Mouse (Mus musculus) left cerebral cortex, adult 8-10 months (tissue): ENCODE results near the gene A730049H05Rik. TPM values are rescaled to one million over a fixed set of nuclear protein-coding genes. Genes with fewer than 3 reads are reported as not detected.
A peak's percentile ranks its signal among the peaks of the same experiment; 100 is the strongest.

ENCODE experiments used
- DNase-seq, 2 experiments: peaks; one replicate each; pipeline ENCODE4 v3.0.0; 2022; ENCODE audit warnings: low spot score in 2 of 2
- total RNA-seq, 4 experiments: library from RNA; stranded (reverse); gene quantifications; 2 replicates each; pipeline ENCODE4 v1.2.4; 2022

Gene A730049H05Rik
- total RNA-seq, 4 experiments from 2014 or later: not detected

DNA sequence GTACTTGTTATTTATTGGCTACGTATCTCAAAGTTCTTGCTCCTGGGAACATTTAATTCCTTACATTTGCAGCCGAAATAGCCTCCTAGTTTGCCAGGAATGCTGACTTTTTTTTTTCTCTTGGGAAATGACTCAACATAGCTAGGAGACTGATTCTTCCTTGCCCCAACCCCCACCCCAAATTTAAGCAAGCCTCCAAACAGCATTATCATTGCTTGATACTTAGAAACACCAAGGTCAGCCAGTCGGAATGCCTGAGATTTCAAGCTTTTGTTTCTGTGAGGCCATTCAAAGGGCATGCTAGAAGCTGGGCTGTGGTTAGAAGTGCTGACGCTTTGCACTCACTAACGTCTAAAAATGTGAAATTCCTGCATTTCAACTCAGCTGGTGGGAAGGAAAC lies 11.1 kb downstream of the A730049H05Rik start:
- no peak for DNase-seq

GRCm38 (mm10) chr6:92829148-92829547 lies 12.9 kb downstream of the A730049H05Rik start:
- DNase-seq: no peak

DNA sequence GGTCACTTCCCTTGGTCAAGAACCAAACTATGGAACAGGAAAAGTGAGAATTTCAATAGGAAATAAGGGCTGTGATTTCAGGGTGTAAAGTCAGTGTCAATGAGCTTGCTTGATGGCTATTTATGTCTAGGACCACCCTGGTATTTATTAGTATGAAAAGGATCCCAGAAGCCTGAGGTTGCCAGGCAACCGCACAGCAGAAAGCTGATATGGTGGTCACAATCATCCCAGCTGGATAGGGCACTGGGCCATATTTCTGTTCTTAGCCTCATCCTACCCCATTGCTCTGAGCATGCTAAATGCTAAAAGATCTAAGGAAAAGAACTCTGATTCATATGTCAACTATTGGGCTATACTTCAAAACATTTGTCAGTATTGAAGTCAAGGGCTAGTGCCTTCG lies 14.8 kb downstream of the A730049H05Rik start:
- DNase-seq: no peak

- DNase-seq: no peak
These were observed 25.7 kb downstream of the A730049H05Rik start for GRCm38 (mm10) chr6:92842000-92842399.

- no peak for DNase-seq
These were observed 27.2 kb downstream of the A730049H05Rik start for GRCm38 (mm10) chr6:92843474-92843873.

- DNase-seq: no peak
These were observed 29.6 kb downstream of the A730049H05Rik start for GRCm38 (mm10) chr6:92845898-92846297.

GRCm38 (mm10) chr6:92846614-92847013 lies 30.3 kb downstream of the A730049H05Rik start:
- no peak for DNase-seq

DNA sequence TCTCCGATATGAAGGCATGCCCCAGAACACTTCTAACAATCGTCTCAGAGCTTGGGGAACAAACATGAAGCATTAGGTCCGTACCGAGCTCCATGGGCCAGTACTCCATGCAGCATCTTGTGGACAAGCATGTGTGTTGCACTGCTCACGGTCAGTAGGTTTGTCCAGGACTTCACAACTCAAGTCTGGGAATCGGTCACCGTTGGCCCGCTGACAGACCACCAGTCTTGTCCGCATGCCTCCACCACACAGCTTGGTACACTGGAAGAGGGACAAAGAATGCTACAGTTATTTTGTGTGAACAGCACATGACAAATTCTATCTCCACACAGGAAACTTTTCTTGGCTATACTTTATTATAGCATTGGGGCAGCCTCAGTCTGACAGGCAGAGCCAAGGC lies 32.9 kb downstream of the A730049H05Rik start:
- DNase-seq: no peak

DNA sequence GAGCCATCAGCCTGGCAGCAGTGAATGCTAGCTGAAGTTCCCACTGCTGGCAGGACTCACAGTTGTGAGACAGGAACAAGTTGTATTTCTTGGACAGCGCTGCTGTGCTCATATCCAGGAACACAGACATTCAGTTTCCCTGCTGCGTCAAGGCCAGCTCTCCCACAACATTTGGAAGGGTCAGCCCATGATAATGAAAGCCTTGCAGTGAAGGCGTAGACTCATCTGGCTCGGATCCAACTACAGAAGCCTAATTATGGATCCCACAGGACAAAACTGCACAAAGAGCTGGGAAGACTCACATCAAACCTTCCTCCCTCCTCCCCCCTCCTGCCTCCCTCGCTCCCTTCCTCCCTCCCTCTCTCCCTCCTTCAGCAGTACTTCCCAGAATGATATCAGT lies 34.0 kb downstream of the A730049H05Rik start:
- DNase-seq: peak; percentile 9 to 76

DNA sequence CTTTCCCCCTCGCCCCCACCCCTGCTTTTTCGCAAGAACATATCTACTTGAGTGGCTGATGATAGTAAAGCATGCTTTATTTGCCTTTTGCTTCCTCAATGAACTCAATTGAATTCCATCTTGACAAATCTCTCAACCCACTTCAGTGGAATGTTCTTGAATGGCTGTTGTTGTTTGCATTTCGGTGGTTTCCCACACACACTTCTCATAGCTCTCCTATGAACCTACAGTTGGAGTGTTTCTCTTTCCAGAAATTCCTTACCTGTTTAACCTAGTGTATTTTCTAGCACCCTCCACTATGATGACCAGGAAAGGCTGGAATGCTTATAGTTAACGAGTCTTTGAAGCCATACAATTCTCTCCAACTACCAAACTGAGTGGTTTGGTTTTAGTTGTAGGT lies 38.6 kb downstream of the A730049H05Rik start:
- DNase-seq: no peak

GRCm38 (mm10) chr6:92857761-92858160 lies 41.5 kb downstream of the A730049H05Rik start:
- no peak for DNase-seq

DNA sequence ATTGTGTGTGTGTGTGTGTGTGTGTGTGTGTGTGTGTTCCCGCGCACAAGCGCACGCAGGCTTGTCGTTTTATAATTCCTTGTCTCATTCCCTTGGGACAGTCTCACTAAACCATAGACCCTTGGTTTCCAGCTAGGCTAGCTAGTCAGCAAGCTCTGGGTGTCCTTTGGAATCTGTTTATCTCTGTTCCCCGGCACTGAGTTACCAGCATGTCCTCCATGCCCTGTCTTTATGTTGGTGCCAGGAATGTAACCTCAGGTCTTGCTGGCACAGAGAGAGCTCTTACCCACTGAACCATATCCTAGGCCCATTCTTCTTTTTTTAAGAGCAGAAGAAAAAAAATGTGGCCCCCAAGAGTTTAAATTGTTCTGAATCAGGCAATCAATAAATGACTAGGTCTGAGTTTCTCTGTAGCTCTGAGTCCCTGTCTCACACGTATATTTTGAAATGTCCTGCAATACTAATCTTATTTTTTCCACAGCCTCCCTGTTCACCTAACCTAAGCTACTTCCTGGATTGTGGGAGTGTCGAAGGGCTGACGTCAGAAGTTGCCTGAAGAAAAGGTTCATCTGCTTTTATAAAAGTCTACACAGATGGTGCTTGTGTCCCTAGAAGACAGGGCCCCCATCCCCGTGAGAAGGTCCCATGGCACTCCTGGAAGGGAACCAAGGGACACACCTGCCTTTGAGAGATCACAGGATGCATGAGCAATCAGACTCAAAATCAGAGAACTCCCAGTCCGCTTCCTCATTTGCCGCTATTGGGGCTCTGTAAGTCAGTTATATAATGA lies 42.6 kb downstream of the A730049H05Rik start:
- DNase-seq: no peak

DNA sequence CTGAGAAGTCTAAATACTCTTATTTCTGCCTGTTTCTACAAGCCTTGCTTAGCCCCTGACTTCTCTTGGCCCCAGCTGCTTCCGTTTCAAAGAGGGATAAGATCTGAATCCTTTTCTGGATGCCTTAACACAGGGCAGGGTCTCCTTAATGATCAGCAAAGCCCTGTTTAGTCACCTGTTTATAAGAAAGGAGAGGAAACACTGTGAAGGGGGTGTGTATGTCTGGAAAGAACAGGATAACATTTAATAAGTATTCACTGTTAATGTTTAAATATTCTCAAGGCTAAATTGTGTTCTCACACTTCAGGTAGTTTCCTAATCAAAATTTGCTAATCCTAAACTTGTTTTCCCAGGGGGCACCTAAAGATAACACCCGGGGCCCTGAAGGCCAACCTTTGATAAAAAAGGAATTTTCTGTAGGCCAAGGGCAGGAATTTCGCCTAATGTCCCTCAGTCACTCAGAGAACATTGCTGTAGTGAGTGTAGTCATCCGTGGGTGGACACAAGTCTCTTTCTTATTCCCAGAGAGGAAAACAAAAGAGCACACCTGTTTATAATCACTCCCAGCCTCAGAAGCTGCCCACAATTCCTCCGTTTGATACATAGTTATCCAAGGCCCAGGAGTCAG lies 44.1 kb downstream of the A730049H05Rik start:
- no peak for DNase-seq

DNA sequence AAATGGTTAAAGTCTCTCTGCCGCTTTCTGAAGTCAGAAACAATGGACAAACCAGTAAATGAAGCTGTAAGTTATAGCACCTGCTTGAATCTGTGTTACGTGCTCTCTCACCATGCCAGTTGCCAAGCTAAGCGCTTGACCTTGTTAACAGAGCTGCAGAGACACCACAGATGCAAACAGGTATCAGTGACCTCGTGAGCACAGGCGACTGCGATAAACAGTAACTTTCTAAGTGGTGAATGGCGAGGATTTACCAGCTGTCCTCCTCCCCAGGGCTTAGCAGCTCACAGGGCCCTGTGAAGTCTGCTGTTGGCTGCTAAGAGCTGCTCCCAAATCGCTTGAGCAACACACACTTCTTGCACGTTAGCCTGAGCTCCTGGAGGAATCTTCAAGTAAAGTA lies 46.3 kb downstream of the A730049H05Rik start:
- DNase-seq: no peak

DNA sequence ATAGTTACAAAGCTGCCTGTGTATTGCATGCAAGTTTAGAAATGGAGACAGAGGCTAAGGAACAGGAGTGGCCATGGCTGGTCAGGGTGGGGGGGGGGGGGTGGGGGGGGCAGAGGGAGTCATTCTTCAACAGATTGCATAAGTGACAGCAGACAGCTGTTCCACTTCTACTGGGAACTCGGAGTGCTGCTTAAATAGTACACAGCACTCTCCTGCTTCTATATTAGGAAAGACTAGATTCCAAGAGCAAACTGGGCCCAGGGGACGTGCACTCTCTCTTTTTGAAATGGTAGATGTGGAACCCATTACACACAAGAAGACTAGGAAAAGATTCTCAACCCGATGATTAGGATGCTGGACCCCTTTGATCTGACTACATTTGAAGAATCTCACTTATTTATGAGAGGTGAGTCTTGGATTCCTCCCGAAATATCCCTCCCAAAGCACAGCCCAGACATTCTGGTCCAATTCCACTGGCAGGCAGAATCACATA lies 52.9 kb downstream of the A730049H05Rik start, which contains the start of gene Gm15737:
TSS of gene Gm15737 (plus strand) at position 269 of the 493 bp plus-strand sequence.
- DNase-seq: no peak

- DNase-seq: peak in 1 of 2 experiments; percentile 7
These were observed 53.4 kb downstream of the A730049H05Rik start for GRCm38 (mm10) chr6:92869582-92870219.

DNA sequence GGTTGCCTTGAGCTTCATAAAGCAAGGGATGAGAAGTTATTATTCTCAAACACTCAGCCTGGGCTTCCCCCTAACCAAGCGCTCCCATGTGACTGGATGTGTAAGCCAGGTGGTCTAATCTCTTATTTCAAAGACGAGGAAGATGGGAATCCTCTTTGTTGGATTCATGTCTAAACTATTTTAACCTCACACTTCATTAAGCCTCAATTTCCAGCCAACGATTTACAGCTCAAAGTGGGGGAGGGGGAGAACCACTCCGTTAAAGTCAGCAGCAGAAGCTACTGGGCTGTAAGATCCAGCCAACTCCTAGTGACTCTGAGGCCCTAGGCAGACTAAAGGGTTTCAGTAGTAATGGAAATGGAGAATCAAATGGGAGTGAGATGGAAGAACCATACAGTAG lies 55.5 kb downstream of the A730049H05Rik start:
- DNase-seq: no peak

- DNase-seq: no peak
These were observed 56.5 kb downstream of the A730049H05Rik start for GRCm38 (mm10) chr6:92872766-92873165.

- no peak for DNase-seq
These were observed 58.6 kb downstream of the A730049H05Rik start for GRCm38 (mm10) chr6:92874854-92875253.

DNA sequence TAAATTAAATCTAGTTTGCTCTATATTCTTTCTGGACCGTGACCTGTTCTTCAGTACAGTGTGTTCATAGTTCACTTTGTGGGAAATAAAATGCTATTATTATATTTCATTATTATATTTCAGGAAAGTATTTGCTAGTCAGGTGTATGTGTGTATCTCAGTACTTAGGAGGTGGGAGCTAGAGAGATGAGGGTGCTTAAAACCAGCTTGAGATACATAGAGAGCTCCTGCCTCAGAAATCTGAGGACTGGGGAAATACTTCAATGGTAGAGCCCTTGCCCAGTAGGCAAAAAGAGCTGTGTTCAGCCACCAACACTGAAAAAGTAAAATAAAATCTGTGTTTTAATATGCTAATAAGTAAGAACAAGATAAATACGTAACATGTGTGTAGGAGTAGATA lies 59.1 kb downstream of the A730049H05Rik start:
- DNase-seq: no peak

GRCm38 (mm10) chr6:92876121-92876520 lies 59.8 kb downstream of the A730049H05Rik start:
- DNase-seq: no peak

- no peak for DNase-seq
These were observed 61.0 kb downstream of the A730049H05Rik start for GRCm38 (mm10) chr6:92877236-92877635.
